In genomic region chr6:51578415-51578814, GRCm38 (mm10) we compare ENCODE assay signal across 26 mouse cellular contexts.
"Had no signal": no experiment of that assay in that cellular context is flagged by ENCODE, and none has a peak within 500 bp of the region (broad histone marks: within the 10 kb centered on the region; RNA-seq: fewer than 3 reads in every experiment).

No protein-coding gene starts in this region.

- H3K27ac ChIP-seq: gastrocnemius, adult 2 months; hindbrain, embryonic 10.5 days; hindbrain, embryonic 14.5 days; kidney, embryonic 15.5 days; kidney, postnatal 0 days; limb, embryonic 13.5 days; limb, embryonic 15.5 days had no signal

- H3K9ac ChIP-seq: heart, embryonic 12.5 days; hindbrain, embryonic 14.5 days; kidney, embryonic 15.5 days; limb, embryonic 13.5 days; limb, embryonic 15.5 days had no signal

- H3K4me2 ChIP-seq: heart, embryonic 12.5 days; hindbrain, embryonic 14.5 days; kidney, embryonic 15.5 days; limb, embryonic 13.5 days; limb, embryonic 15.5 days had no signal

- H3K36me3 ChIP-seq: kidney, embryonic 15.5 days; limb, embryonic 15.5 days had no signal

- H3K9me3 ChIP-seq: heart, embryonic 10.5 days; heart, embryonic 12.5 days; hindbrain, embryonic 10.5 days; kidney, embryonic 15.5 days; limb, embryonic 13.5 days; limb, embryonic 15.5 days had no signal

- H3K4me3 ChIP-seq: gastrocnemius, adult 2 months; heart, embryonic 10.5 days; heart, embryonic 12.5 days; hindbrain, embryonic 10.5 days; kidney, embryonic 15.5 days; limb, embryonic 13.5 days; limb, embryonic 15.5 days had no signal

- DNase-seq: gastrocnemius, adult 2 months; gastrocnemius, postnatal 10 days; gastrocnemius, postnatal 25 days; heart, adult 18-20 months; heart, postnatal 10 days; heart, postnatal 4 days; kidney, adult 11 months; kidney, adult 2 months; kidney, adult 9 months; kidney, postnatal 14 days; kidney, postnatal 36 days; layer of hippocampus, adult 9-11 months; layer of hippocampus, postnatal 36 days; left cerebral cortex, postnatal 4 days had no signal

- H3K27me3 ChIP-seq: heart, embryonic 12.5 days; kidney, embryonic 15.5 days; limb, embryonic 13.5 days; limb, embryonic 15.5 days had no signal

- H3K4me1 ChIP-seq: heart, embryonic 12.5 days; limb, embryonic 15.5 days had no signal

- ATAC-seq: forebrain, embryonic 16.5 days; hindbrain, embryonic 16.5 days; inflammation-experienced regulatory T-cells, adult 6 months; intestine, embryonic 16.5 days had no signal
